Mouse (Mus musculus): ENCODE data around the gene Smad3.
A peak's percentile ranks its signal among the peaks of the same experiment; 100 is the strongest.

The Smad3 gene

GRCm38 (mm10) chr9:63757865-63758440, at the start of gene Smad3:
Gene Smad3 (minus strand): TSS chr9:63757994.
- DNase-seq = peak; percentile 74 to 83

DNA sequence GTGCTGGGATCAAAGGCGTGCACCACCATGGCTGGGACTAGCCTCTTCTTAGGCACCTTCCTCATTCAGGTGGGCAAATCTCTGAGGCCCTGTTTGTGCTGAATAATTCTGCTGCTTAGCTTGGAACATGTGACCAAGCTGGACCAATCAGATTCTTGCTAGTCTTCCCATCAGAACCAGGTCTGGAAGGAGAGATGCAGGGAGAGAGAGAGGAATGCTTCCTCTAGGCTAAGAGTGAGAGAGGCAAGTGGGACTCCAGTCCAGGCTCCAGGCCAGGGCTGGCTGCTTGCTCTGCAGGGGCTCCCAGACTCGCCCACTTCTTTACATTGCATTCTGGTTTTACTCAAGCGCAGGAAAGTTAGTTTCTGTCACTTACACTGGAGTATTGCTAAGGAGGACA, 47.1 kb upstream of the Smad3 start:
- DNase-seq = no peak

DNA sequence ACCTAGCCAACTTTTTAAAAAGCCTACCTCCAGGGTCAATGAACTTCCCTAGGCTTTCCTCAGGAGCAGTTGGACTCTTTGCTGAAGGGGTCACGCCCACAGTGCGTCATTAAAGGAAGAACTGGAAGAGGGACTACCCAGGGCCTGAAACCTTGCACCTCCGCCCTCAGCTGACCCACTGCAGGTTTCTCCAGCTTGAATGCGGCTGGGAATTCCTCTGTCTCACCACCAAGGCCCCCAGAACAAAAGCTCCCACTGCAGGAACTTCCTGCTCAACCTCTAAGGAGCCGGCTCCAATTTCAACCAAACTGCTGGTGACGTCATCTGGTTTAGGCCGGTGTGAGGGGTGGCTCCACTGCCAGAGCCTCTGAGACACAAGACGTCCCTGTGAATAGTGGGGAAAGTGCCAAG, 45.4 kb upstream of the Smad3 start:
- DNase-seq = no peak

- DNase-seq = no peak
These were observed 44.7 kb upstream of the Smad3 start for GRCm38 (mm10) chr9:63802504-63802903.

DNA sequence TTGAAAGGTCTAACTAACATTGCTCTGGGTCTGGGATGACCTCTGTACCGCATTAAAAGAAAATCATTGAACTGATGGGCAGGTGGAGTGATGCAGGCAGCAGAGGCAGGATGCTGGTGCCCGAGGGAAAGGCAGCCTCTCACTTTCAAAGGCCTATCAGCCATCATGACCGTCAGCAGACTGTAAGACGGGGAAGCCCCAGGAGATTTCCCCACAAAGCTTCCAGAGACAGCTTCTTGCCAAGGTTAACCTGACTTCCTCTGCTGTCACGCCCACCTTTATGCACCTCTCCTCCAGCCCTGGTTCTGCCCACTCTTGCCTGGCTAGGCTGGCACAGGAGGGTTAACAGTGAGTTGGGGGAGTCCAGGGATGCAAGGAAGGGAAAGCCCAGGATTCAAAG, 44.3 kb upstream of the Smad3 start:
- no peak for DNase-seq

- DNase-seq = no peak
These were observed 38.6 kb upstream of the Smad3 start for GRCm38 (mm10) chr9:63796429-63796828.

DNA sequence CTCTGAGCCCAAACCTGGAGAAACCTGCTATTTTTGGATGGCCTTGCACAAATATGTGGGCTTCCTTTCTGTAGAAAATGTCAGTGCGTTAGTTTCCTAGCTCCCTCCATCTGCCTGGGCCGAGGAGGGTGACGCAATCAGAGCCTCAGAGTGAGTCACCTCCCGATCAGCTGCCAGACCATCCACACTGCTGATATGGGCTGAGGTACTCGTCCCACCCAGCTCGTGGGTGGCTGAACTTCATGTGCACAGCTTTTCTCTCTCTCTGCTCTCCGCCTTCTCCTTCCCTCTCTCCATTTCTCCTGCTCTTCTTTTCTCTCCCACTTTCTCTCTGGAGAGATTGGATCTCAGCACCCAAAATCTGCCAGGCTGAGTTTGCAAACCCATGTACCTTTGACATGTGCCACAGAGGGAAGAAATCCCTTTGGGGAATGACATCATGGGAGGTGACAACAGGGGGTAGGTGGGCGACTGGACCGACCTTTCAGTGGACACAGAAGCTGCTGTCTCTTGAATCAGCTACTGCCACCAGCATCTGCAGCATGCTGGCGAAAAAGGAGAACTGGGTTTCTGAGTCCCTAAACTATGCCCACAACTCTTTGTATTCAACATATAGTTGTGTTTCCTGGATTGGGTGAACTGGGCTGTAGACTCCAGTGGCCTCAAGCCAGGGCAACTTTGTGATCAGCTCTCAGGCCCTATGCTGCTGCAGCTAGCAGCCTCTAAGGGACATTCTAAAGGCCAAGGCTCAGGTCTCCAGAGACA, 36.1 kb upstream of the Smad3 start:
- DNase-seq = no peak

DNA sequence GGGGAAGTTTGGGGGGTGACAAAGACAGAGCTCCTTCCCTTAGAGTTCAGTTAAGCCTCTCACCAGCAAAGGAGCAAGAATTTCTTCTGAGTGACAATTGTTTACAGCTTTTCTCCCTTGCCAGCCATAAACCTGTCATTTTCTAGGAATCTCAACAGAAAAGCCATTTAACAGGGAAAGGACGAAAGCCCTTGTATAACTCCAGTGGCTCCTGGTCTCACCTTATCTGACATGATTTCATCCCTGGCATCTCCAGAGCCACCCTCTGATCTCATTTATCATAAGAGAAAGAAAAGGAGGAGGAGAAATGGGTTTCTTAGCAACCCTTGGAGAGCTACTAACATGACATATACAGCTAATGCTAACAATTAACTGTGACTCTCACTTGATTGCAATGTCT, 33.9 kb upstream of the Smad3 start:
- DNase-seq = no peak

- DNase-seq = no peak
These were observed 33.5 kb upstream of the Smad3 start for GRCm38 (mm10) chr9:63791275-63791674.

GRCm38 (mm10) chr9:63790222-63790621, 32.4 kb upstream of the Smad3 start:
- DNase-seq = no peak

DNA sequence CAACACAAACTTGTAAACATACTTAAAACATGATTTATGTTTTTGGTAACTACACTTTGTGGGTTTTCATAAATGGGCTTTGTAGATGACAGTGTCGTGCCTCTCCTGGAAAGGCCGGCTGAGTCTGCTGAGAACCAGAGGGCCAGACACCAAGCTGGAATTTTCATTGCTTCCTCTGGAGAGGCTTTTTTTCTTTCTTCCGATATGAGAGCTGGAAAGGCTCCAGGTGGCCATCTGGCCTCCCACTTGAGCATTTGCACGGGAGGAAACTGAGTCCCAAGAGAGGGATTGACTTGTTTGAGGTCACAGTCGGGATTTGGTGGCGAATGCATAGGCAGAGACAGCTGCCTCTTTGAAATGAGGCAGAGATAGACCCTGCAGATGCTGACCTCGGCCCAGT, 31.6 kb upstream of the Smad3 start:
- peak in 1 of 2 experiments; percentile 9 for DNase-seq

DNA sequence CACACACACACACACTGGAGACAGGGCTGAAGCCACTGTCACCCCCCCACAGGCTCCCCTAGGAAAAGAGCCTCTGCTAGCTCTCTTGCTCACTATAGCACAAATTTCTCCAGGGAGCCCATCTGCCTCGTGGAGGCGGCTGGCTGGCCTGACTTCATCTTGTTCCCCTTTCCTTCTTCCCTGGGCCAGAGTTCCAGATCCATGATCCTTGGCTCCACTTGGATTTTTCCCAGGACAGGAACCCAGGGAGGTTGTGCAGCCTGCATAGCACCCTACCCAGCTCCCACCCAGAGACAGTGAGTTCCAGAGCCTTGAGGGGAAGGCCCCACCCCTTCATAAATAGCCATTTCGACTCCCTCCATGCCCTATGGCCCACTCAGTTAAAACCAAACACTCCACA, 29.8 kb upstream of the Smad3 start:
- no peak for DNase-seq

GRCm38 (mm10) chr9:63787086-63787485, 29.3 kb upstream of the Smad3 start:
- DNase-seq = no peak

- no peak for DNase-seq
These were observed 28.4 kb upstream of the Smad3 start for GRCm38 (mm10) chr9:63786026-63786670.

DNA sequence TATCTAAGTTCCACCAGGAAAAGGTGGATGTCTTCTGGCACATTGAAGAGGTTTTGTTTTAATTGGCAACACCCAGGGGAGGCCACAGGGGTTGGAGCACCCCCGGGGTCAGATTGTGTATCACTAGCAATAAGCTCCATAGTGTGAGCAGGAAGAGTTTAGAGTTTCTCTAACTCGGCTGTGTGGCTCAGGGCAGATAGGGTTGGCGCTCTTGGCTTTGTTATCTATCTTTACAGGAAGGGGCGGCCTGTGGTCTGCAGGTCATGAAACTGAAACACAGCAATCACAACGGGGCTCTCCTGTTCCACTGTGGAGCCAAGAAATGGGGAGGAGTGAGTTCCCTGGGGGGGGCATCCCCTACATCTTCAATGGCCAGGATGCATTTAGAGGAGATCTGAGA, 27.7 kb upstream of the Smad3 start:
- no peak for DNase-seq

GRCm38 (mm10) chr9:63784597-63784996, 26.8 kb upstream of the Smad3 start:
- DNase-seq = no peak

DNA sequence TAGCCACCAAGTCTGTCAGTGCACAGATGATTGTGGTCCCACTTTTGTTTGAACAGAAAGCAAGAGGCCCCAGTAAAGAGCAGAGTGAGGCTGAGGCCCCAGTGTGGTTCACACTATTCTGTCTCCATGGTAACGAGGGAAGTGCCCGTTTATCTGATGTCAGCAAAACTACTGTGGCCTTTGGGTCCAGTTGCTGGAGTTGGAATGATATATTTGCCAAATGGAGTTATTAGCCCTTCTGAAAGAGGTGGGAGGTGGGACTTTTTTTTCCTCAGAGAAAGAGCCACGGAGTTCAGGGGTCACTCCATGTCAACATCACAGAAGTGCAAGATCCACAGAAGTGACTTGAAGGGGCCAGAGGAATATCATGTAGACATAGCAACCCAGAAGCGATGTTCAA, 24.9 kb upstream of the Smad3 start:
- no peak for DNase-seq

DNA sequence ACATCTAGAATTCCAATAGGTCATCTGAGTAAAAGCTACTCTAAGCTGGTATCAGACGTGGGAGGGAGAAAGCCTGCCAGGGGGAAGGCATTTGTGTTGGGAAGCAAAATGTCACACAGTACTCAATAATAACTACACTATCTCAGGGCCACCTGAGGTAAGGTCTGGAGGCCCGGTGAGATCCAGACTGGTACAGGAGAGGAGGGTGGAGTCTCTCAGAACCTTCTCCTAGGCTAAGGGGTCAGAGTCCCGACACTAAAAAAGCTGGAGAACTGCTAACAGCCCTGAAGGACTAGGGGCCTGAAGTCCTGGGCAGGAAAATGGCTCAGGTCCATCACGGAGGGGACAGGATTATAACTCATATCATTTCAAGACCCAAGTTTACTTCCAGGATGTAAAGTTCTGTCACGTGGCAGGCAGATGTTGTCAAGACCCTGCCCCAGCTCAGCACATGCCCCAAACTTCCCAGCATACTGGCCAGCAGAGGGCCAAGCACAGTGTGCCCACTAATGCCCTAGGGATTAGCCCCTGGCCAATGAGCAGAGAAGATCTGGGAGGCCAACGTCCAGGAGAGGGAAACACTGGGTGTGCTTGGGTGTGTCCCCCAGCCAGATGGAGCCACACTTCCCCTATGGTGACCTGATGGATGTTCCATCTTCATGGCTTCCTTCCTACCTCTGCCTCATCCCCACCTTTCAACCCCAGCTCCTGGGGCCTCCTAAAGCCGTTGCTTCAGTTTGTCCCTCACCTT, 24.1 kb upstream of the Smad3 start:
- no peak for DNase-seq

GRCm38 (mm10) chr9:63779950-63780887, 22.4 kb upstream of the Smad3 start:
- DNase-seq = peak; percentile 15 to 54

- DNase-seq = no peak
These were observed 18.9 kb upstream of the Smad3 start for GRCm38 (mm10) chr9:63776735-63777134.

DNA sequence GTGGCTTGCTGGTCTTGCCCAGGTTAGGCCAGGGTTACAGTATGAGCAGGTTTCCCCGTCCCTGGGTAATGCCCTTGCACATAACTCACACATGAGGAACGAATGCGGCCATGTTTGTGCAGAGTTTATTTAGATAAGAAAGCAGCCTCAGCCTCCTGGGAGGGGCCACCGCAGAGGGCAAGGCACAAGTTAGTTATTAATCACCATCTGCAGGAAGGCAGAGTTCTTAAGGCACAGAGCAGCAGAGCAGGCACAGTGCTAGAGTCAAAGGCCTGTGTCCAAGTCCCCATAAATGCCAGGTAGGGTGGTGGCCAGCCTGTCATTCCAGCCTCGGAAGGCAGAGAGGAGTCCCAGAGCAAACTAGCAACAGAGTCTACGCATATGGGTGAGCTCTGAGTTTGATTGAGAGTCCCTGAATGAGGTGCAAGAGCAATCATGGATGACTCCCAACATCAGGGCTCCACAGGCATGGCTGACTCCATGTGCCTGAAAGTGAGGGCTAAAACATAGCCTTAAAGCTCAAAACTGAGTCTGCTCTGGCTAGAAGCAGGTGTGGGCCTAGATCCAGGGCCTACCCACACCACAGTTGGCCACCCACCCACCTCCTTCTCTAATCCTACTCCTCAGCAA, 17.2 kb upstream of the Smad3 start:
- no peak for DNase-seq

GRCm38 (mm10) chr9:63772452-63772851, 14.7 kb upstream of the Smad3 start:
- no peak for DNase-seq
